Mouse (Mus musculus): ENCODE results near the gene Ntng2. TPM values are rescaled to one million over a fixed set of nuclear protein-coding genes. Genes with fewer than 3 reads are reported as not detected.
A peak's percentile ranks its signal among the peaks of the same experiment; 100 is the strongest.

Ntng2 gene
- total RNA-seq, 2 experiments from 2014 or later: 4.9 TPM

DNA sequence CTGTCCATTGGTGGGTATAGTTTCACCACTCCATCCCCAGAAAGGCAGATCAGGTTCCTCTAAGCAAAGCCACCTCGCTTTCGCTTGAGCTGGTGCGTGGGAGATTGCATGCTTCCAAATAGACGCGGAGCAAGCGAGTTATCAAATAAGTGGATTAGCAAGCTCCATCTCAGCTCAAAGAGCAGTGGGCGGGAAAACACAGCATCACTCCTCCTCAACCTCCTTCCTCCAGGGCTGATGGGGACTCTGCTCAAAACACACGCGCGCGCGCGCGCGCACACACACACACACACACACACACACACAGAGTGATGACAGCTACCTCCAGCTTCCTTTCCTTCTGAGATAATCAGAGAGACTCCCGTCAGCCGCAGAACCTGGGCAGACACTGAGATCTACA lies 13.5 kb downstream of the Ntng2 start:
- intact Hi-C loops (cut with DNase I): loop anchor here (5.0 kb wide), 1 partner anchor 37 kb away; no protein-coding TSS in a partner anchor
- DNase-seq: no peak

DNA sequence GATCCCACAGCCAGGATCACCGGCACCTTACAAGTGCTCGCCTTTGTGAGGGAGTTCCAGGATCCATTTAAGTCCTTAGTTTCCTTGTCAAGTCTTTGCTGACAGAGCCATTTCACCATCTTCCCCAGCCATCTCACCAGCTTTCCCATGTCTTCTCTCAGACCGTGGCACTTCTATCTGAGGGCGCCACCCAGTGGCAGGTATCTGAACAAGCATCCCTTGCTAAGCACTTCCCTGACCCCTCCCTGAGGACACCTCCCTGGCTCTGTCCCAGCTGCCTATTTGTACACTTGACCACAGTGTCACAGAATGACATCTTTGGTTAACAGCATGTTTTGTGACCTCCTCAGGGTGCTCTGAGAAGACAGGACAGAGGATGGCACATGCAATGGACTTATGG lies 15.2 kb downstream of the Ntng2 start:
- DNase-seq: peak; percentile 70 to 82
- intact Hi-C loops (cut with DNase I): loop anchor here (5.0 kb wide), 1 partner anchor 35 kb away; no protein-coding TSS in a partner anchor

DNA sequence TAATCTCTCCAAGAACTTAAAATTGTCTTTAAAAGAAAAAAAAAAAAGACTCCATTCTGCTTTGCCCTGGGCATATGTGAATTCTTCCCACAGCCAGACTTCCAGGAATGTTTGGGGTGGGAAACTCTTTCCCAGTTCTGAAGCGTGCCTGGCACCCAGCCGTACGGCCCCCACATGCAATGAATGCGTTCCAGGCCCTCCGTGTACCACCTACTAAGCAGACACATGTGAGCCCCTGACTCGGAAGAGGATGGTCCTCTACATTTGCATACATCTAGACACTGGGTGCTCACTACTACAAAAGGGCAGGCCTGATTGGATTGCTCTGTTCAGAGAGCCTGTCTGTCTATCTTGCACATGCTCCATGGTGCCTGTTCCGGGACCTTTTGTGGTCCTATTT lies 17.0 kb downstream of the Ntng2 start:
- intact Hi-C loops (cut with DNase I): loop anchor here (2.0 to 5.0 kb wide), 2 partner anchors 17 to 34 kb away; no protein-coding TSS in a partner anchor
- no peak for DNase-seq

DNA sequence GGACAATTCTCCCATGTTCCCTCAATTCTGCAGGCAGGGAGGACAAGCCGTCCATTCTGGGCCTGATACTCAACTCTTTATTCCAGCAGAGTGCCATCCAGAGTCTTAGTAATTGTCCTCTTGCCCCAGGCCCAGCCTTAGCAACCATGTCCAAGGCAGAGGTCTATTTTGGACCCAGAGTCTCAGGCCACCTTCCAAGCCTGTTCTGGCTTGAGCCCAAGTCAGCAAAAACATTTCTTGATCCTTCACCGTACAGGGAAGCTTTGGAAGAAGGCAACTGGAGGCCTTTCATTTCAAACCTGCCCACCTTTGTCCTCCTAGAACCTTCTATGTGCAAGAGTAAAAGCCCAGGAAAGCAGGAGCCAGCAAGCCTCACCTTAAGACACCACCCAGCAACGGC lies 17.8 kb downstream of the Ntng2 start:
- intact Hi-C loops (cut with DNase I): loop anchor here (2.0 to 5.0 kb wide), 2 partner anchors 16 to 33 kb away; no protein-coding TSS in a partner anchor
- DNase-seq: no peak

DNA sequence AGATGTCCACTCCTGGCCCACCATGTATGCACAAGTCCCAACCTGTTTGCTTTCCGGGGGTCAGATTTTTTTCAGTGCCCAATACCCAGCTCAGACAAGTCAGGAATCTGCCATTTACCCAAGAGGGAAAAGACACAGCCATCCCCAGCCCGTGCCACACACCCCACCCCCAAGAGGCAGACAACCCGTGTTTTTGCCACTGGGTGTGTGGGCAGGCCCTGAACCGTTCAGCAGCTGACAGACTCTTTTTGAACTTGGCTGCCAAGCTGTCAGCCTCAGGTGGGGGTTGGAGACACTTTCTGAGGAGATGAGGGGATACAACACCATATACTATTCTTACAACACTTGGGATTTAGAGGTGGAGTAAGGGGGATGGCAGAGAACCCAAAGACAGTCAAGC lies 18.8 kb downstream of the Ntng2 start:
- no peak for DNase-seq
- intact Hi-C loops (cut with DNase I): loop anchor here (2.0 kb wide), 1 partner anchor 15 kb away; no protein-coding TSS in a partner anchor

DNA sequence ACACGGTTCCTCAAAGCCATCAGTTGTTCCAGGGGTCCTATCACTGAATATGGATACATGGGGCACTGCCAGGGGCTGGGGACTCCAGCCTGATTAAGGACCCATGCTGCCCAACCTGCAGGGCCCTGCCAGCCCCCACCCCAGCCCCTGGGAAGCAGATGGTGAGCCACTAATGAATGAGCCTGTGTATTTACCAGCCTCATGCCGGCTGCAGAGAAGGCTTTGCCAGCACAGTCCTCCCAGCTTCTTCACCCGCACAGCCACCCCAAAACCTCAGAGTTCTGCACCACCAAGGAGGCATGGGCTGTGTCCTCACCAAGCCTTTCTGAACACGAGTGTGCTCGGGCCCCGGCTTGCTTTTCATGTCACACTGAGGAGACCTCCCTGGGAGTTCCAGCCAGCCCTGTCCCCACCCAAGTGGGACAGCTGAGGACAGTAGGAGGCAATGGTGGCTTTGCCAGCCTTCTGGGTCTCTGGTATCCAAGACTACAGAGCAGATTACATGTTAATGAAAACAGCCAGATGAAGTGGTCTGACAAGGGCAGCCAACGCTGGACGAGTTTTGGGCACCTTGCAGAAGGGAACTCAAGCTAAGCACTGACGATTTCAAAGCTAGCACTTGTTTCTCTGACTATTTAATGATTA lies 22.5 kb downstream of the Ntng2 start:
- no peak for DNase-seq
- intact Hi-C loops (cut with DNase I): no loop called here

DNA sequence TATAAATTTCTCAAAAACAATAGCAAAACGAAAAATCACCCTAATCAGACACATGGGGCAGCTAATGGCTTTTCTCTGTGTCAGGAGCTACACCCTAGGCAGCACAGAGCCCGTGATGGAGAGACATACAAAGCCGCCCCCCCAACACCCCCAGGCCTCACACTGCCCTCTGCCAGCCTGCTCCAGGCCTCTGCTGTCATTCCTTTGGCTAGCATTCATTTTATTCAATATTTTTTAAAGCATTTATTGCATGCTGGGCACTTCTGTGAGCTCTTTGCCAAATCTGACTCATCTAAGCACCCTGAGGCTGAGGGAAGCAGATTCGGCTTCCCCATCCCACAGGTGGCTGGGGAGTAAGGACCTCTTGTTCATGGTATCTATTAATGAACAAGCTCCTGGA lies 26.1 kb downstream of the Ntng2 start:
- intact Hi-C loops (cut with DNase I): no loop called here
- DNase-seq: no peak

DNA sequence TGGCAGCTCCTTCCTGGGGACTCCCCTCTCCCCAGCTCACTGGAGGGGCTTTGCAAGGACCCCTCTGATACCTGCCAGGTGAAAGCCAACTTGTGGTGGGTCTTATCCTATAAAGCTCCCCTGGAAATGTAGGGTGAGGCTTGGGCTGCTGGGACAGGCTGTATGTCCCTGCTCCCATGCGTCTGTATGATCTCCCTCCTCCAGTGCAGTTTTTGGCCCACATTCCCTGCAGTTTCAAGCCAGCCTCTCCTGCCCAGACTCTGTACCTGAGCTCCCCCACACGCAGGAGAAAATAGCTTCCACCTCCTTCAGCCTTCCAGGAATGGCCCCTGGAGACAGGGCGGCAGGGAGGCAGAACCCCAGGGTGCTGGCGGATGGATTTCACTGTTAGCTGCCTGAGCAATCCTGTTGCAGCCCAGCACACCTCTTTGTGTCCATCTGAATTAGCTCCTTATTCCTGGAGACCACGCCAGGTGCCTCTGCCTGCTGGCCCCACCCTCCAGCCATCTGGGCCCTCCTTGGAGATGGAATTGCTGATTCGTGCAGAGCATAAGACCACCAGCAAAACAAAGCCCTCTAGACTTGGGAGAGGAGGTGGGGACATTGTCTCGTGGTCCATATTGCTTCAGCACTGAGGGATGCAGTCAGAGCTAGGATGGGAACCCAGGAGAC lies 29.1 kb downstream of the Ntng2 start:
- no peak for DNase-seq
- intact Hi-C loops (cut with DNase I): no loop called here

DNA sequence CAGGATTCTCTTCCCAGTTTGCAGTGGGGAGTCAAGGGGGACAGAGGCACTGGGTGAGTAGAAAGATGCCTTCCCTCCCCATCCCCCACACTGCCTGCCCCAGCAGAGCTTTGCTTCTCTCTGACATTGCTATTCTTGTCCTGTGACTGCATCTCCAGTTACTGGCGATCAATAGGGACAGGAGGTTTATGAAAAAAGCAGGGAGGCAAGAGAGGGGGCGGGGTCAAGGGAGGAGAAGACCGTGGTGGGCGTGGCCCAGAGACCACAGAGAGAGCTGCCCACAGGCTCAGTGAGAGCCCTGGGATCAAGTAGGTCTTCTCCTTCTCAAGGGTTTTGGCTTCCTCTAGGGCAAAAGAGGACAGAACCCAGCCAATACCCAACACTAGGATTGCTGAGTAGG lies 30.5 kb downstream of the Ntng2 start:
- DNase-seq: peak in 1 of 2 experiments; percentile 21
- intact Hi-C loops (cut with DNase I): no loop called here

DNA sequence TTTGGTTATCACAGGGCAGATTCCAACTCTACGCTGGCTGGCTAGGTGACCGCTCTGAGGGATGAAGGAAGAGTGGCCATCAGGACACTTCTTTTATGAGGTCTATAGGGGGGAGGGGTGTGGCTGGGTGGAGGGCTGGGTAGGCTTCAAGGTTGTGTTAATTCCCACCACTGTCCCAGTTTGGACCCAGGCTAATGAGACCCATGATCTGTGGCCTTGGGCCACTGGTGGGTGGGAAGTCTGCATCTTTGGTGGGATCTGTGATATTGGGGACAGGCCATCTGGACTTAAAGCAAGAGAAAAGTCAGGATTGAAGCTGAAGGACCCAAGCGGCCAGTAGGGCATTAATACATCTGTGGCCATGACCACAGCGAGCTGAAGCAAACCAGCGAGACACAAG lies 34.0 kb downstream of the Ntng2 start:
- intact Hi-C loops (cut with DNase I): loop anchor here (2.0 to 5.0 kb wide), 2 partner anchors 16 to 333 kb away; no protein-coding TSS in a partner anchor
- DNase-seq: no peak

DNA sequence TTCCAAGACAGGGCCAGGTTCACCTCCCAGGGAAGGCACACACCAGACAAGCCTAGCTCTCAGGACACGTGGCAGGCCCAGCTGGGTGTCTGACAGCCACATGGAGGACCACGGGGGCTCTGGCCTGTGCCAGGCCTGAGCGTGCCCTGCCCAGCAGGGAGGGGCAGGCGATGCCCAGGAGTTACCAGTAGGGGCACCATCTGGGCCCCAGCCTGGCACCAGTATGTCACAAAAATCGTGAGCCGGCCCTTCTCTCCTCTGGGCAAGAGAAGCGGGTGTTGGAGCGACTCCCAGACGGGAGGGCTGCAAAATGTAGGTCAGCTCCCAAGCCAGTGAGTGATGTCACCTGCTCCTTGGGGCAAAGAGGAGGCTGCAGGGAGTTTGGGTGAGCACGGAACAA lies 34.9 kb downstream of the Ntng2 start:
- DNase-seq: peak; percentile 70 to 85
- intact Hi-C loops (cut with DNase I): loop anchor here (2.0 to 5.0 kb wide), 3 partner anchors 17 to 387 kb away; no protein-coding TSS in a partner anchor

DNA sequence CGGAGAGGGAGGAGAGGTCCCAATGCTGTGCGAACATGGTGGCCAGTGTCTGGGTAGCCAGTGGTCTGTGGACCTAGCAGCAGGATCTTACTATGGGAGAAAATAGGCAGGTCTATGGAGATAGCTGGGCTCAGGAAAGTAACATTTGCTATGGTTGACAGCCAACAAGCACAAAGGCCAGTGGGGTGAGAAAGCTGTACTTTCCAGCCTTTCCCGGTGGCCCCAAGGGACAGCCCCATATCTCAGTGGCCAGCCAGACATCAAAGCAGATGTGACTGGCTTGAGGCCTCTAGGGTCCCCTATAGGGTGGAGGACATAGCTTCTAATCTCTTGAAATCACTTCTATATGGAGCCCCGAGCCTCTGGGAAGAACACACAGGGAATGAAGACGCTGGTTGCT lies 35.8 kb downstream of the Ntng2 start:
- DNase-seq: no peak
- intact Hi-C loops (cut with DNase I): loop anchor here (2.0 to 5.0 kb wide), 2 partner anchors 335 to 388 kb away; no protein-coding TSS in a partner anchor

DNA sequence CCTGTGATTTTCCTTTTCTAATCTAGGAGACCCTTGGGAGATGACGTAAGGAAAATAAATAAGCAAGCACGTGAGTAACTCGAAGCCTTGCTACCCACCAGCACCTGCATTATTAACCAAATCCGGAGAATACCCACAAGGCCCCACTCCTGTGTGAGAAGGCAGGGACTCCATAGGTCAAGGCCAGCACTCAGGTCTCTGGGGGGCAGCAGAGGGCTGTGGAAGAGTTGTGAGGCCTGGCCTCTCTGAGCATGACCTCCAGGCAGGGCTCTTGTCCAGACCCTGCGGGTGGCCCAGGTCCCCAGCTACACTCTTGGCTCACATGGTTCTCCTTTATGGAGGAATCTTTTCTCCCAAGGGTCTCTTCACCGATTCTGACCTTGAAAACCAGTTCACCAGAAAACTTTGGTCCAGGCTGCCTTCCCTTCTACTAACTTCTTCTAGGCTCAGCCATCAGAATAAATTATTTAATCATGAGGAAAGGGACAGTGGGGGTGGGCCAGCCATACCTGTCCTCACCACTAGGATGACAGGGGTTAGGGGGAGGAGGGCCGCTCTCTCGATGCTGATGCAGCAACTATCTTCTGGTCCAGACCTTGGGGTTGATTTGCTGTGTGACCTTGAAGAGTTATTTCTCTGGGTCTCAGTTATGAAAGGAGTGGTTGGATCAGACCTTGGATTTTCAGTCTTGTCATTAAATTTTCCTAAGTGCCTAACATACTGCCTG lies 36.4 kb downstream of the Ntng2 start:
- DNase-seq: peak; percentile 70 to 82

DNA sequence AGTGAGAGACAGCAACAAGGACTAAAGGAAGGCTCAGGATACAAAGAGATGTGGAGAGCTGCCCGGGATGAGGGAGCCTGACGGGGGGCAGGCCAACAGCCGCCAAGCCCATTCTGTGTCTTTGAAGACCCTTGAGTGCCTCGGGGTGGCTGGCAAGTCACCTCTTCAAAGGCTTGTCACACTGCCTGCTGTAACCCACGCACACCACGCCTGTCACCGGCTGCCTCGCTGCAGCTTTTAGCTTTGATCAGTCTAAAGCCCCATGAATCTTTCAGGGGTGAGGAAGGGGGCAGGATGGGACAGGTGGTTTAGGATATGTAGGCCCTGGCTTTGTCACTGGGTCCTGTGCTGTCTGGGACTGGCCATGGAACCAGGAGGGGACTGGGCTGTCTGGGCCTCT lies 46.6 kb downstream of the Ntng2 start:
- no peak for DNase-seq
- intact Hi-C loops (cut with DNase I): no loop called here

More for the DNA sequence above, 36.4 kb downstream of the Ntng2 start:
- intact Hi-C loops (cut with DNase I): loop anchor here (2.0 to 5.0 kb wide), 2 partner anchors 336 to 388 kb away; no protein-coding TSS in a partner anchor

DNA sequence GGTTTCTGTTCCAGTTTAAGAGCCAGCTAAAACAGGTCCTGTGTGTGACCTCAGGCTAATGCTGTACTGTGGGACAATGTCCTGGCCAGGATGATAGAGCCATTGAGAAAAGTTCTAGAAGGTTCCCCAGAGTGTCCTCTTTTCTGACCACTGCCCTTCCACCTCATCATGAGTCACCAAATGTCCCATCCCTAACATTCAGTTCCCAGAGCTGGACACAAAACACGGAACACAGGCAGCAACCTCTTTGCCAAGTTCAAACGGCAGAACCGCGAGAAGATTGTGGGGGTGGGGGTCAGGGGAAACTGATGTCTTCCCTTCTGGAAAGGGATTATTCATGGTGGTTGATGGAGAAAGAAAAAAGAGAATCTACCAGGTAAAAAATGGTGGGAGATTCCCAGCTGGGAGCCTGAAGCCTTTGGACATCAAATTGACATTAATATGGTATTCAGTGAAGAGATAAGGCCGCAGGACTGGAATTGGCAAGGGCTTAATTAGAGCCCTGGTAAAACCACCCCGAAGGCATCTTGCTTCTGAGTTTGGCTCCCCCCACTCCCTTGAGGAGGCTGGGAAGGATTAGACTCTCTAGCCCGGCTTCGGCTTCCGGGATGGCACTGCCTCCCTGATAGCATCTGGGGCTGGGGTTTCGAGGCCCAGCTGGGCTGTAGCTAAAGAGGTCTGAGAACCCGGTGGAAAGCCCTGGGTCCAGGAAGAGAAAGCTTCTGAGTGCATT lies 51.4 kb downstream of the Ntng2 start:
- intact Hi-C loops (cut with DNase I): loop anchor here (5.0 kb wide), 1 partner anchor 36 kb away; no protein-coding TSS in a partner anchor
- no peak for DNase-seq

DNA sequence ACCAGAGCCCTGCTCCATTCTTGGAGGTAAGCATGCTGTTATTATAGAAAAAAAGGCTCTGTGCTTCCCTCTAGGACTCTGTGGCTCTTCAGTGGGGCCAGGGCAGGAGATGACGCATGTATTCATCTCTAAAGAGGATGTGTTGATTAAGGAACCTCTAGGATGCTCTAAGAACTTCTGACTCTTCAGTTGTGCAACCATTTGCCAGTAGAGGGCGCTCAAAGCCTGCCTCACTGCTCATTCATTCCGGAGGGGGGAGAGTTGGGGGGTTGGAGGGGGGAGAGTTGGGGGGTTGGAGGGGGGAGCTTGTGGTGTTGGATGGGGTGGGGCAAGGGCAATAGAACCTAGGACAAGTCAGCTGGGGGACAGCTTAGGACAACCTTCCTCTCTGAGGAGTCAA lies 52.9 kb downstream of the Ntng2 start:
- intact Hi-C loops (cut with DNase I): loop anchor here (1.0 to 5.0 kb wide), 3 partner anchors 37 to 404 kb away; no protein-coding TSS in a partner anchor
- DNase-seq: peak; percentile 49 to 69

DNA sequence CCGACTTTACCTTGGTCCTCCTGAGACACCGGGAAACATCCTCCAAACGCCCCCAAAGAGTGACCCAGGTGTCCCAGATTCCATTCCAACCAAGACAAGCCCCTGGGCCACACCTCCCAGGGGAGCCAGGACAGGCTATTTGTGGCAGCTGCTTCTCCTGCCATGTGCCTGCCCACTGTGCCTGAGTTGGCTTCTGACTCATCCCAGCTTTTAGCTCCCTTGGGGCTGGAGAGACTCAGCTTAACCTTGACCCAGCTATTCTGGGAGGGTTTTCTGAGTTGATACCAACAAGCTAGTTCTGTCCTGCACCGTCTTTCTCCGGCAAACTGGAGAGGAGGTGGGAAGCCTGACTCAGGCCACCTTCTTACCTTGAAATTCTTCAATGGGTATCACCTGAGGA lies 54.4 kb downstream of the Ntng2 start:
- intact Hi-C loops (cut with DNase I): no loop called here
- DNase-seq: no peak

DNA sequence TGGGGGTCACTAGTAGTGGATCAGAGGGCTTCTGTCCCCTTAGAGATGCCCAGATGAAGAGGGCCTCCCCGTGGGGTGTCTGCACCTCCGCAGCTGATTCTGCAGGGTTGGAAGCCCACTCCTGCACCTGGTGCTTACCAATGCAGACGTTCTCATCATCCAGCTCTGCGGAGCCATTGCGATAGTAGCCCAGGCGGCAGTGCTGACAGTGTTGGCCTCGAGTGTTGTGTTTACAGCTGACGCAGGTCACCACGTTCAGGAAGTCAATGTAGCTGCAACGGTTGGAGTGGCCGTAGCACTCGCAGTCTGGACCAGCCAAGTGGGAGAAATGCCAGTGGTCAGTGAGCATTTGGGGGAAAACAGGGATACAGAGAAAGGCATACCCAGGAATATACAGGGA lies 56.0 kb downstream of the Ntng2 start:
- no peak for DNase-seq
- intact Hi-C loops (cut with DNase I): no loop called here

DNA sequence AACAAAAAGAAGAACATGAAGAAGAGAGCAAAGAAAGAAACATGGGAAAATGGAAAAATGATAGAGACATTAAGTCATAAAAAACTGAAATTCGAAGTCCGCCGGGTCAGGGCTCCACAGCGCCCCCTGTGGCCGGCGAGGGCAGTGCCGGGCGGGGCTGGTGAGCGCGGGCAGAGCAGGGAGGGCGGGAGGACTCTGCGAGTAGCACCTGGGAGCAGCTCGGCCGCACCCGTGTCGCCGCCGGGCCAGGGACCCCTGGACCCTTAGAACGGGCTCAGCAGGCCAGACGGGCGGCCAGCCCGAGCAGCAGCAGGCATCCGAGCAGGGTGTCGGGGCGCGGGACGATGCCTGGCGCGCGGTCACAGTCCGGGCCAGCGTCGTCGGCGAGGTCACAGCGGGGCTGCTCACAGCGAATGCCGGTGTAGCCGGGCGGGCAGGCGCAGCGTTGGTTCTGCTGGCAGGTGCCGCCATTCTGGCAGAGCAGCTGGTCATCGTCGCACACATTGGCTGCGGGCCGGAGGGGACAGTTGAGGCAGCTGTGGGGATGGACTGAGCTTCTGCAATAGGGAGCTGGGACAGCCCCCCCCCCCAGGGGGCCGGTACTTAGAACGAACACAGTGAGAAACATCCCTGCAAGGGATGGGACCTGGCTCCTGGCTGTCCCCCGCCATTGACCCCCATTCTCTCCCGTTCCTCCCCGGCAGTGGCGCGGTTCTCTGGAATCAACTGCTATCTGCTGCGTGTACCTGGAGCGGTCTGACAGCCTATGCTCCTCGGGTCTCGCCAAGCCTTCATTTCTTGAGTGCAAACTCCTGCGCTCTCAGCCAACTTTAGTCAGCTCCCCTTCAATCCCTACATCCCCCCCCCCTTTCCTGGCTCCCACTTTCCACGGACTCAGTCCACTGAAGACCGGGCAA lies 58.0 kb downstream of the Ntng2 start:
- intact Hi-C loops (cut with DNase I): no loop called here
- peak; percentile 85 to 94 for DNase-seq
